Mouse (Mus musculus): Measurements from ENCODE around the gene Ccdc172. TPM values are rescaled to one million over a fixed set of nuclear protein-coding genes. Genes with fewer than 3 reads are reported as not detected.

Ccdc172 gene
- total and polyA plus RNA-seq, 3 experiments = not detected

DNA sequence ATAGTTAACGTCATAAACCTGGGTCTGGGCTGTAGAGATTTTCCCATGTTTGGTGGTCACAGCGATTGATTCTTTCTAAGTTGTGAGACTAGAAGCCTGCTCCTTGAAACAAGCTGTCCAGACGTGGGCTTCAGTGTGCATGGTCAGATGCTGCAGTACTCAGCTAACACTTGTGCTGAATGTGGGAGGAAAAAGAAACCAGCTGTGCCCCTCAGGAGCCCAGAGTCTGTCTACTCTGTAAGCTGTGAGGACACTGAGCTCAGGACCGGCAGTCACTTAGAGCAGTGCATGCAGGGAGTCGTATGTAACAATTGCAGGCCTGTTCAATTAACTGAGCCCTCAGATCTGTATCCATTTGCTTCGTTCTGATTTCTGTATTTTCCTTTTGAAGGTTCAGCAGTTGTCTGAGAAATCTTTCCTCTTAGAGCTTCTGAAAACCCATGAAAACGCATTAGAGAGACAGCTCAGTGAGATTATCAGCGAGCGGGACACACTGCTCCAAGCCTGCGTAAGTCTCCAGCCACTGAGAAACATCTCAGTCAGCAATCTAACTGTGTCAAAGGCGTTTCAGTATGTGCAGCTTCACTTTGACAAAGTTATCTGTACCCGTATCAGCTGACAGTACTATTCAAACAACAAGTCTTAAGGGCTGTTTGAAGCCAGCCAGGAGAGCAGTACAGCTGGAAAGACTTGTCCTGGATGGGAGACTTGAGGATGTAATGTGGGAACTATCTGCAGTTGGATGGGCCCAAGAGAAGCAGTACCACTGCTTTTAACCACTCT, 13.9 kb downstream of the Ccdc172 start:
- H3K79me2 ChIP-seq (replicated peaks; ENCODE audit: control insufficient read depth, insufficient read depth, low read length) = no peaks in the 10 kb centered on the region
- no peak overlapping the region for H3K4me3 ChIP-seq
- no peak overlapping the region for H3K27ac ChIP-seq
- 68% methylated on average over 12 of the region's 12 CpGs for WGBS
- TF ChIP-seq POLR2A (IDR thresholded peaks at IDR 0.05; ENCODE audit: insufficient read depth, low read depth, low read length) (no peak), CTCF (IDR thresholded peaks at IDR 0.05) (no peak), EP300 (IDR thresholded peaks at IDR 0.05; ENCODE audit: insufficient read depth, low read depth, low read length) (no peak)
- H3K4me1 ChIP-seq (ENCODE audit: control insufficient read depth, insufficient read depth, low read length) = no peaks in the 10 kb centered on the region
- intact Hi-C loops (cut with DNase I) = no loop called here
- H3K27me3 ChIP-seq (ENCODE audit: control insufficient read depth, insufficient read depth, low read length) = no peaks in the 10 kb centered on the region
- DNase-seq = no peak
- H3K9ac ChIP-seq (ENCODE audit: low read depth, low read length) = no peak overlapping the region
- no peaks in the 10 kb centered on the region for H3K36me3 ChIP-seq (ENCODE audit: control insufficient read depth, insufficient read depth, low read length)

DNA sequence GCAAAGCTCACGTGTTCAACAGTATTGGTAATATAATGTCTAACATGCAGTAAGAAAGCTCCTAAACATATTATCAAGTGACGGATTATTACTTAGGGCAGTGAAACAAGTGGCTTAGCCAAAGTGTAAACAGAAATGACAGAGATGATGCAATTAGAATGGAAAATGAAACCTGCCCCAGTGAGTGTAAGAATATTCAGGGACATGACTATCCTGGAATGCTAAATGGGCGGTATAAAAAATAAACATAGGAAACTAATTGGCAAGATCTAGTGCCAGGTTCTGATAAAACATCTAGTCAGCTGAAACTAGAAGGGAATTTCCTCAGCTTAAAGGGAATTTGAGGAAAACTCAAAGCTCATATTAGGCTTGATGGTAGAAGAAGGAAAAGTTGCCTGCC, 21.3 kb downstream of the Ccdc172 start:
- intact Hi-C loops (cut with DNase I) = no loop called here
- TF ChIP-seq POLR2A (IDR thresholded peaks at IDR 0.05; ENCODE audit: insufficient read depth, low read depth, low read length) = no peak
- TF ChIP-seq EP300 (IDR thresholded peaks at IDR 0.05; ENCODE audit: insufficient read depth, low read depth, low read length) = no peak
- TF ChIP-seq CTCF (IDR thresholded peaks at IDR 0.05) = no peak
- no peak overlapping the region for H3K4me3 ChIP-seq
- no peaks in the 10 kb centered on the region for H3K79me2 ChIP-seq (replicated peaks; ENCODE audit: control insufficient read depth, insufficient read depth, low read length)
- no peak overlapping the region for H3K9ac ChIP-seq (ENCODE audit: low read depth, low read length)
- no peak for DNase-seq
- WGBS = 70% methylated on average over 3 of the region's 3 CpGs
- H3K27me3 ChIP-seq (ENCODE audit: control insufficient read depth, insufficient read depth, low read length) = no peaks in the 10 kb centered on the region
- H3K36me3 ChIP-seq (ENCODE audit: control insufficient read depth, insufficient read depth, low read length) = no peaks in the 10 kb centered on the region
- no peaks in the 10 kb centered on the region for H3K4me1 ChIP-seq (ENCODE audit: control insufficient read depth, insufficient read depth, low read length)
- H3K27ac ChIP-seq = no peak overlapping the region

DNA sequence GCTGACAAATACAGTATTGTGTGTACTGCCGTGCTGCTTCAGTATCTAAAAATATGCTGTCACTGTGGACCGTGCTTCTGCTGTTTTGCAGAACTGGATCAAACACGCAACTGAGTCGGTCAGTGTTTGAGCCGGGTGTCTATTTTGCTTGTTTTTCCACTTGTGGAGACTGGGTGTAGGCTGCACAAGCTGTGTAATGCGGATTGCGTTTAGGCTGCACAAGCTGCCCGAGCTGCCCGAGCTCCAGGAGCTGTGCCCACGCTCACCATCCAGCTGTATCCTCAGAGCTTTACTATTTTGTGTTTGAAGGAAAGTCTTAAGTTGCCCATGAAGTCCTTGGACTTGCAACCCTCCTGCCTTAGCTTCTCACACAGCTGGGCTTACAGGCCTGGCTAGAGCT, 24.9 kb downstream of the Ccdc172 start:
- no peaks in the 10 kb centered on the region for H3K4me1 ChIP-seq (ENCODE audit: control insufficient read depth, insufficient read depth, low read length)
- no peaks in the 10 kb centered on the region for H3K27me3 ChIP-seq (ENCODE audit: control insufficient read depth, insufficient read depth, low read length)
- intact Hi-C loops (cut with DNase I) = no loop called here
- TF ChIP-seq POLR2A (IDR thresholded peaks at IDR 0.05; ENCODE audit: insufficient read depth, low read depth, low read length) (no peak), CTCF (IDR thresholded peaks at IDR 0.05) (no peak), EP300 (IDR thresholded peaks at IDR 0.05; ENCODE audit: insufficient read depth, low read depth, low read length) (no peak)
- 82% methylated on average over 10 of the region's 10 CpGs for WGBS
- no peaks in the 10 kb centered on the region for H3K79me2 ChIP-seq (replicated peaks; ENCODE audit: control insufficient read depth, insufficient read depth, low read length)
- H3K27ac ChIP-seq = no peak overlapping the region
- no peak overlapping the region for H3K9ac ChIP-seq (ENCODE audit: low read depth, low read length)
- H3K4me3 ChIP-seq = no peak overlapping the region
- H3K36me3 ChIP-seq (ENCODE audit: control insufficient read depth, insufficient read depth, low read length) = no peaks in the 10 kb centered on the region
- DNase-seq = no peak

DNA sequence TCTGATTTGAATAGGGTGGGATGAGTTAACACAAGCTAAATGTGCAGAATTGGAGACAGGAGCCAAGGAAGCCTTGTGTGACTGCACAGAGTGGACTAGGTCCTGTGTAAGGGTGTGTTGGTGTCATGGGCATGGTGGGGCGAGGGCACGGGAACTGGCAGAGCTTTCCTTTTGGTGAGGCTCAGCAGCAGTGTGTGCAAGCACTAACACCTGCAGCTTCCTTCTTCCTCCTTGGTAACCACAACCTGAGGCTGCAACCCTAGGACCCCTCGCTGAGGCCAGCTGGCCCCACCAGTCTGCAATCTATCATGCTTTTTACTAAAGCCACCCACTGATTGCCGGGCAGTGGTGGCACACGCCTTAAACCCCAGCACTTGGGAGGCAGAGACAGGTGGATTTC, 28.6 kb downstream of the Ccdc172 start:
- Histone ChIP-seq H3K27ac (no peak overlapping the region), H3K79me2 (replicated peaks; ENCODE audit: control insufficient read depth, insufficient read depth, low read length) (no peaks in the 10 kb centered on the region), H3K4me1 (ENCODE audit: control insufficient read depth, insufficient read depth, low read length) (no peaks in the 10 kb centered on the region), H3K36me3 (ENCODE audit: control insufficient read depth, insufficient read depth, low read length) (no peaks in the 10 kb centered on the region), H3K4me3 (no peak overlapping the region), H3K27me3 (ENCODE audit: control insufficient read depth, insufficient read depth, low read length) (no peaks in the 10 kb centered on the region), H3K9ac (ENCODE audit: low read depth, low read length) (no peak overlapping the region)
- WGBS = 86% methylated on average over 5 of the region's 5 CpGs
- no peak for TF ChIP-seq EP300 (IDR thresholded peaks at IDR 0.05; ENCODE audit: insufficient read depth, low read depth, low read length)
- TF ChIP-seq CTCF (IDR thresholded peaks at IDR 0.05) = no peak
- TF ChIP-seq POLR2A (IDR thresholded peaks at IDR 0.05; ENCODE audit: insufficient read depth, low read depth, low read length) = no peak
- no peak for DNase-seq
- intact Hi-C loops (cut with DNase I) = no loop called here

DNA sequence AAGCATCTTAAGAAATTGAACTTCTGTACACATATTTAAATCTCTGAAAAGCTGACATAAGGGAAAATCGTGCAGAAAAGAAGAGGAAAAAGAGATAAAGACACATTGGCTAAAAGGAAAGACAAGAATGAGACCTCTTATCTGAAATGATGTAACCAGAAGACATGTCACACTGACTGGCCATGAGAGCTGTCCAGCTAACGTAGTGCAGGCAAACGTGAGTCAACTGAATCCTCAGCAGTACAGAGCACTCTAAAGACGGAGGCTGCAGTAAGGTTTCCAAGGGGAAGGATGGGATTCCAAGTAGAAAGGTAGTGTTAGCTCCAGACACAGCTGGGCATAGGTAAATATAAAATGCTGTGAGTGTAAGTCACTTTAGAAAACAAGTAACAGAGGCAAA, 36.6 kb downstream of the Ccdc172 start:
- no peak overlapping the region for H3K4me3 ChIP-seq
- no peak for DNase-seq
- H3K27me3 ChIP-seq (ENCODE audit: control insufficient read depth, insufficient read depth, low read length) = no peaks in the 10 kb centered on the region; the same call in 1 of the 2 replicates
- 16% methylated on average over 4 of the region's 4 CpGs for WGBS
- no peaks in the 10 kb centered on the region for H3K4me1 ChIP-seq (ENCODE audit: control insufficient read depth, insufficient read depth, low read length)
- no peaks in the 10 kb centered on the region for H3K79me2 ChIP-seq (replicated peaks; ENCODE audit: control insufficient read depth, insufficient read depth, low read length)
- H3K9ac ChIP-seq (ENCODE audit: low read depth, low read length) = no peak overlapping the region
- TF ChIP-seq EP300 (IDR thresholded peaks at IDR 0.05; ENCODE audit: insufficient read depth, low read depth, low read length) = no peak
- no peak for TF ChIP-seq POLR2A (IDR thresholded peaks at IDR 0.05; ENCODE audit: insufficient read depth, low read depth, low read length)
- no peak for TF ChIP-seq CTCF (IDR thresholded peaks at IDR 0.05)
- no peak overlapping the region for H3K27ac ChIP-seq
- no peaks in the 10 kb centered on the region for H3K36me3 ChIP-seq (ENCODE audit: control insufficient read depth, insufficient read depth, low read length)
- intact Hi-C loops (cut with DNase I) = no loop called here

DNA sequence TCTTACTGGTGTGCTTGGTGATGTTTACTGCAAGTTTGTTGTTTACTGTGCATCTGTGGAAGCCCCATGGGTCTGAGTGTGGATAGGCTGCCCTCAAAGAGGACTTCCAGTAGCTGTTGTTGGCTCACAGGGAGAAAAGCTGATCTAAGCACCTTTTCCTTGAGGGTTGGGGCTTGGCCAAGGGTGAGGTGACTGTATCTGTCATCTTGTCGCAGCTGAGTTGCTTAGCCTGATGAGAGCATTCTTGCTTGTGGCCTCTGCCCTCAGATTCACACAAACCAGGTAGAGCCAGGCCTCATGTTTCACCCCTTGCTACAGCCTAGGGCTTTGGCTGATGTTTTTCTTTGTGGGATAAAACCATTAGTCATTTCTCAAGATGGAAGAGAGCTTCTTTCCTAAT, 38.7 kb downstream of the Ccdc172 start:
- 21% methylated on average over 1 of the region's 1 CpGs for WGBS
- Histone ChIP-seq H3K79me2 (replicated peaks; ENCODE audit: control insufficient read depth, insufficient read depth, low read length) (no peaks in the 10 kb centered on the region), H3K4me3 (no peak overlapping the region), H3K4me1 (ENCODE audit: control insufficient read depth, insufficient read depth, low read length) (no peaks in the 10 kb centered on the region), H3K27ac (no peak overlapping the region), H3K27me3 (ENCODE audit: control insufficient read depth, insufficient read depth, low read length) (no peaks in the 10 kb centered on the region; the same call in 1 of the 2 replicates), H3K36me3 (ENCODE audit: control insufficient read depth, insufficient read depth, low read length) (no peaks in the 10 kb centered on the region), H3K9ac (ENCODE audit: low read depth, low read length) (no peak overlapping the region)
- DNase-seq = no peak
- TF ChIP-seq EP300 (IDR thresholded peaks at IDR 0.05; ENCODE audit: insufficient read depth, low read depth, low read length) = no peak
- intact Hi-C loops (cut with DNase I) = loop anchor here (10.0 kb wide), 2 partner anchors 556 to 636 kb away; no protein-coding TSS in a partner anchor
